Mouse (Mus musculus): ENCODE measurements around the gene Il17ra.
A peak's percentile ranks its signal among the peaks of the same experiment; 100 is the strongest.

The Il17ra gene

GRCm38 (mm10) chr6:120508645-120509044 lies 45.6 kb downstream of the Il17ra start:
- DNase-seq (ENCODE audit: low spot score in 2 of 2), result no peak

DNA sequence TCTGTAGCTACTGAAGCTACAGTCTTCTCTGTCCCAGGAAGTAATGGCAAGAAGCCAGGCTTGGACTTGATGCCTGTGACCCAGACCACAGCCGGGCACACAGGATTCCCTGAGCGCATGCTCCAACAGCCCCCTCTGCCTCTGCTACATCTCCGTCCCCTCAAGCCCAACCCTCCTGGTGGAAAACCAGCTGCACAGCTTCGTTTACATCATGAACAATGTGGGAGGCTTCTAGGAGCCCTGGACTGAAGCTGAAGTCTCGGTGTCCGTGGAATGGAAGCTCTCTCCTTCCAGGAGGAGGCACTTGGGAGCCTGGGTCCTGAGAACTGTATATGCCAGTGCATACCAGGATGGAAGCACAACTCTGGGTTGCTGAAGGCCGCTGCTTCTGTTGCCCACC lies 46.9 kb downstream of the Il17ra start:
- no peak for DNase-seq (ENCODE audit: low spot score in 2 of 2)

DNA sequence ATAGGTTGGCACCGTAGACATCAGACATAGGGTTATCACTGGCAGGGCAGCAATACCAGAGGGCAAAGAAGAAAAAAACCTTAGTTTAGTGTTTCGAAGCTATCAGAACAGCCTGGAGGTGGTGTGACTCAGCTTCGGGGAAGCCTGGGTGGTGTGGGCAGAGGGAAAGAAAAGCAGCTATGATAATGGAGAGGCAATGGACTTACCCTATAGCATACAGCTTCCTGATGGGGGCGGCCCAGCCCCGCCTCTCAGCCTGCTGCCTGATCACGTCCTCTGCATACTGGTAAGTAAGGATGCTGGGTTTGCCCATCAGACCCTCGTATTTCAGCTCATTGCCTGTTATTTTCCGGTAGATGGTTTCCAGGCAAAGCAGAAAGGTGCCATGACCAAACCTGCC lies 47.4 kb downstream of the Il17ra start:
- no peak for DNase-seq (ENCODE audit: low spot score in 2 of 2)

GRCm38 (mm10) chr6:120511212-120511611 lies 48.2 kb downstream of the Il17ra start:
- DNase-seq (ENCODE audit: low spot score in 2 of 2), result no peak

DNA sequence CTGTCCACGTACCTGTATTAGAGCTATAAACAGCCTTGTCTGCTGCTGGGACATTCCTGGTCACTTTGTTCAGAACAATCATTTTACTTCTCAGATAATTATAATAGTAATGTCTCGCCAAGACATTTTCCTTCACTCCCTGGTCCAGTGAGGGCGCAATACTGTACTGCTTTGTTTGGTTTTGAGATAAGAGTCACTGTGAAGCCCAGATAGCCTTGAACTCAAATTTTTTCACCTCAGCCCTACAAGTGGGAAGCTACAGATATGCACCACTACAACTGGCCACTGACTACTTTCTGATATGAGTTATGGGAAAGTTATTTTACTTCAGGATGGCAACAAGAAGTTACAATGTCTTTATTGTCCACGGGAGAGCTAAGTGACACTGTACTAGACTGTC lies 53.4 kb downstream of the Il17ra start:
- DNase-seq (ENCODE audit: low spot score in 2 of 2), result no peak

- no peak for DNase-seq (ENCODE audit: low spot score in 2 of 2)
Observed at GRCm38 (mm10) chr6:120516879-120517278, 53.8 kb downstream of the Il17ra start.

DNA sequence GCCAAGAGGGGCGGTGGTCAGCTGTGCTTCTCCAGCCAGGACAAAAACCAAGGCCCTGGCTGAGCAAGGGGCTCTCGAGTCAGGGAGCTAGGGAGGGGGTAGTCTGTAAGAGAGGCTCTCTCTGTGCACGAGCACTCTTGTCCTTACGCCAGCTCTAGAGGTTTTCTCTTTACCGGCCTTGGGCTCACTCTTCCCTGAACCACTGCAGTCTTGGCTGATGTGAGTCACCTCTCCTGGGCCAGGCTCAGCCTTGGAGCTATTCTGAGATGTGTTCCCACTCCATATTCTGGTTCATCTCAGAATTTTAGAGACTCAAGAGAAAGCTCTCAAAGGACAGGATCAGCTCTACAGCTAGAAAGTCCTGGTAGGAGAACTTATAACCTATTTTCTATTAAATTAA lies 54.3 kb downstream of the Il17ra start:
- DNase-seq (ENCODE audit: low spot score in 2 of 2), result no peak

DNA sequence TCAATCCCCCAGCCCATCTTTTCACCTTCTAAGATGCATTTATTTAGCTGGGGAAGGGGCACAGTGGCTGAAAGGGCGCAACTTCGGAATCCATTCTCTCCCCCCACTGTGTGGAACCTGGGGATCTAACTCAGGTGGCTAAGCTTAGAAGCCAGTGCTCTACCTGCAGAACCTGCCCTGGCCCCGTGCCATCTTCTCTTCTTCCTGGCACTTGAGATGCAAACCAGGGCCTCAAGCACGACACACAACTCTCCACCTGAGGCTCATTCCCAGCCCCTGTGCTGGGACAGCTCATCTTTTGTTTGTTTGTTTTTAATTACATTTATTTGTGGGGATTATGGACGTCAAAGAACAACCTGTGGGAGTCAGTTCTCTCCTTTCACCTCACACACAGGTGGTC lies 56.6 kb downstream of the Il17ra start:
- DNase-seq (ENCODE audit: low spot score in 2 of 2), result no peak

DNA sequence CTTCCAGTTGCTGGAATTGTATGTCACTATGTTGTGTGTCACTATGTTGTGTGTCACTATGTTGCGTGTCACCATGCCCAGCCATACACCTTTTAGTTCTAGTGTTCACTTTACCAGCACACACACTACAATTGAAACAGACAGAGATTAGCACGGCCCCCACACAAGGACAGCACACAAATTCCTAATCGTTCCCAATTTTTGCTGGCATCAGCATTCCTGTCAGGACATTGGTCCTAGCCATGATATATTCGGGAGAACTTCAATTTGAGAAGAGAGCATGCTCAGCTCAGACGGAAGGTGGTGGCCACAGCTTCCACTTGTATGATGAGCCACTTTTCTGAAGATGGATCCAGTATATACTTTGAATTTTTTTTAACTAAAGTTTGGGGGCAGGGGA lies 61.7 kb downstream of the Il17ra start:
- DNase-seq (ENCODE audit: low spot score in 2 of 2), result no peak

DNA sequence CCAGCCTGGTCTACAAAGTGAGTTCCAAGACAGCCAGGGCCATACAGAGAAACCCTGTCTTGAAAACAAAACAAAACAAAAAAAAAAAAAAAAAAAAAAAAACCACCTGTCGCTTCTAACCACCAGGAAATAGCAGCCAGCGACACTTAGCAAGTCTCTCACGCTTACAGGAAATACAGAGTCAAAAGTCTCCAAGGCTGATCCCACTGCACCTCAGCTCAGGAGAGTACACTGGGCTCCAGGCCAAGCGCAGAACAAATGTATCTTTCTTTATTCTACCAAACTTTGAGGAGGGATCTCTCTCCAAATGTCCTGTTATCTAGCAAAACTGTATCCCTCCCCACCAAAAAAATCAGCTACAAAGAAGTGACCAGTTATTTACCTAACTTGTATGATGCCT lies 66.1 kb downstream of the Il17ra start:
- no peak for DNase-seq (ENCODE audit: low spot score in 2 of 2)

GRCm38 (mm10) chr6:120531020-120531965 lies 68.2 kb downstream of the Il17ra start, which contains the start of gene Hdhd5:
TSS of gene Hdhd5 (minus strand) at chr6:120531319.
- DNase-seq (ENCODE audit: low spot score in 2 of 2), result peak; percentile 85 to 94

DNA sequence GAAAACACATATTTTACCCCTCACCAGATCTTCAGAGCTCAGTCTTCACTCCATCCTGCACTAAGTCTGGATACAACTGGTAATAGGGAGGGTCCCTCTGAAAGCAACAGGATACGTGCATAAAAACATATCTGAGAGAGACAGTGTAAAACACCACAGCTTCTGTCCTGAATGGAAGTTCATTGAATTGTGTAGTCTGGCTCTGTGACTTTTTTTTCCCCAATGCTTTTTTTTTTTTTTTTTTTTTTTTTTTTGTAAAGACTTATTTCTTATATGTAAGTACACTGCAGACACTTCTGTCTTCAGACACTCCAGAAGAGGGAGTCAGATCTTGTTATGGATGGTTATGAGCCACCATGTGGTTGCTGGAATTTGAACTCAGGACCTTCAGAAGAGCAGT lies 69.5 kb downstream of the Il17ra start:
- DNase-seq (ENCODE audit: low spot score in 2 of 2), result no peak

DNA sequence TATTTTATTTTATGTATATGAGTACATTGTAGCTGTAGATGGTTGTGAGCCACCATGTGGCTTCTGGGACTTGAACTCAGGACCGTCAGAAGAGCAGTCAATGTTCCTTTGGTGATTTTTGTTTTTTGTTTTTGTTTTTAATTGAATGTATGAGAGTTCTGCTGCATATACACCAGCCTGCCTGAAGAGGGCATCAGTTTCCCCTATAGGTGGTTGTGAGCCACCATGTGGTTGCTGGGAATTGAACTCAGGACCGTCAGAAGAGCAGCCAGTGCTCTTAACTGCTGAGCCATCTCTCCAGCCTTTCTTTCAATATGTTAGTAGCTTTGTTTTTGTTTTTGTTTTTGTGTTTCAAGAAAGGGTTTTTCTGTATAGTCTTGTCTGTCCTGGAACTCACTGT lies 73.3 kb downstream of the Il17ra start:
- no peak for DNase-seq (ENCODE audit: low spot score in 2 of 2)
